ENCODE assay signal across 21 mouse cellular contexts in genomic region chr6:112559549-112559948, GRCm38 (mm10).
DNase-seq lines count a peak whose midpoint lies in the region; ATAC-seq and TF ChIP-seq lines count a peak whose summit lies in the region.
"Had no signal": no experiment of that assay in that cellular context is flagged by ENCODE, and none has a peak within 500 bp of the region (broad histone marks: within the 10 kb centered on the region; RNA-seq: fewer than 3 reads in every experiment).

No protein-coding gene starts in this region.

- DNase-seq in lung, postnatal 0 days (ENCODE audit: low spot score) = no peak
- no peak for DNase-seq in lung, adult 18-20 months
- peak; percentile 30 for DNase-seq in ES-CJ7 (ENCODE audit: low read depth, low spot score)
- no peak for DNase-seq in gastrocnemius, postnatal 10 days
- DNase-seq in urinary bladder, postnatal 36 days (ENCODE audit: low spot score in 2 of 2) = no peak
- DNase-seq: adrenal gland, postnatal 36 days; cerebellum, adult 2 months; gastrocnemius, postnatal 25 days; kidney, adult 9 months; kidney, postnatal 36 days; lung, adult 2 months; thymus, adult 18-20 months had no signal

- ATAC-seq in intestine, postnatal 0 days = no peak
- ATAC-seq in intestine, embryonic 16.5 days = no peak
- no peak for ATAC-seq in lung, postnatal 0 days
- ATAC-seq in megakaryocyte, adult 5-6 weeks (ENCODE audit: poor library complexity, severe bottlenecking) = peak; percentile 60
- ATAC-seq: forebrain, embryonic 13.5 days; midbrain, embryonic 13.5 days had no signal

- WGBS in intestine, postnatal 0 days = 98% methylated on average over 1 of the region's 1 CpGs
- 98% methylated on average over 1 of the region's 1 CpGs for WGBS in intestine, embryonic 16.5 days
- WGBS in lung, postnatal 0 days = 96% methylated on average over 1 of the region's 1 CpGs

- no peaks in the 10 kb centered on the region for H3K9me3 ChIP-seq in intestine, postnatal 0 days (ENCODE audit: control insufficient read depth)
- H3K9me3 ChIP-seq in intestine, embryonic 16.5 days (ENCODE audit: control insufficient read depth, low read length) = no peaks in the 10 kb centered on the region
- no peaks in the 10 kb centered on the region for H3K9me3 ChIP-seq in lung, postnatal 0 days (ENCODE audit: low read length)
- H3K9me3 ChIP-seq: forebrain, embryonic 13.5 days; limb, embryonic 12.5 days; midbrain, embryonic 13.5 days; neural tube, embryonic 13.5 days had no signal

- H3K4me3 ChIP-seq in intestine, postnatal 0 days (ENCODE audit: low read depth, low read length) = no peak overlapping the region
- no peak overlapping the region for H3K4me3 ChIP-seq in intestine, embryonic 16.5 days (ENCODE audit: low read length)
- H3K4me3 ChIP-seq in lung, postnatal 0 days (ENCODE audit: low read depth, low read length) = no peak overlapping the region
- H3K4me3 ChIP-seq: forebrain, embryonic 13.5 days; limb, embryonic 12.5 days; midbrain, embryonic 13.5 days; neural tube, embryonic 13.5 days had no signal

- H3K4me2 ChIP-seq in intestine, postnatal 0 days (replicated peaks; ENCODE audit: low read depth) = no peak overlapping the region
- no peak overlapping the region for H3K4me2 ChIP-seq in intestine, embryonic 16.5 days (ENCODE audit: low read depth, low read length)
- H3K4me2 ChIP-seq in lung, postnatal 0 days (replicated peaks; ENCODE audit: low read depth, low read length) = no peak overlapping the region
- H3K4me2 ChIP-seq: forebrain, embryonic 13.5 days; limb, embryonic 12.5 days; midbrain, embryonic 13.5 days; neural tube, embryonic 13.5 days had no signal

- H3K36me3 ChIP-seq in intestine, postnatal 0 days (ENCODE audit: control insufficient read depth, insufficient read depth) = no peaks in the 10 kb centered on the region
- H3K36me3 ChIP-seq in intestine, embryonic 16.5 days (ENCODE audit: control insufficient read depth, insufficient read depth, low read length) = no peaks in the 10 kb centered on the region
- H3K36me3 ChIP-seq in lung, postnatal 0 days (ENCODE audit: insufficient read depth, low read length) = no peaks in the 10 kb centered on the region
- H3K36me3 ChIP-seq: G1E; limb, embryonic 12.5 days; midbrain, embryonic 13.5 days; neural tube, embryonic 13.5 days had no signal

- H3K27me3 ChIP-seq in intestine, postnatal 0 days (replicated peaks; ENCODE audit: control insufficient read depth, insufficient read depth, low read length) = no peaks in the 10 kb centered on the region
- H3K27me3 ChIP-seq in intestine, embryonic 16.5 days (replicated peaks; ENCODE audit: control insufficient read depth, insufficient read depth, low read length) = no peaks in the 10 kb centered on the region
- H3K27me3 ChIP-seq in lung, postnatal 0 days (replicated peaks; ENCODE audit: insufficient read depth, low read length) = no peaks in the 10 kb centered on the region
- H3K27me3 ChIP-seq: forebrain, embryonic 13.5 days; midbrain, embryonic 13.5 days; neural tube, embryonic 13.5 days had no signal

- H3K4me1 ChIP-seq in intestine, postnatal 0 days (replicated peaks; ENCODE audit: control insufficient read depth, insufficient read depth, low read length) = no peaks in the 10 kb centered on the region
- no peaks in the 10 kb centered on the region for H3K4me1 ChIP-seq in intestine, embryonic 16.5 days (ENCODE audit: control insufficient read depth, insufficient read depth, low read length)
- H3K4me1 ChIP-seq in lung, postnatal 0 days (ENCODE audit: insufficient read depth, low read depth, low read length) = no peaks in the 10 kb centered on the region
- H3K4me1 ChIP-seq: midbrain, embryonic 13.5 days; neural tube, embryonic 13.5 days had no signal

- TF ChIP-seq CTCF in intestine, postnatal 0 days (IDR thresholded peaks at IDR 0.05; ENCODE audit: low read depth) = peak; percentile 38
- 0 out of 2 replicates have a peak, but pooled peaks have one; percentile 13 for TF ChIP-seq CTCF in lung, postnatal 0 days (IDR thresholded peaks at IDR 0.05)

- TF ChIP-seq EP300 in lung, postnatal 0 days (IDR thresholded peaks at IDR 0.05) = no peak

- no peak overlapping the region for H3K9ac ChIP-seq in intestine, postnatal 0 days (ENCODE audit: low read depth, low read length)
- no peak overlapping the region for H3K9ac ChIP-seq in intestine, embryonic 16.5 days (ENCODE audit: low read depth, low read length)
- H3K9ac ChIP-seq in lung, postnatal 0 days (replicated peaks; ENCODE audit: low read depth) = no peak overlapping the region
- H3K9ac ChIP-seq: forebrain, embryonic 13.5 days; limb, embryonic 12.5 days; midbrain, embryonic 13.5 days; neural tube, embryonic 13.5 days had no signal

- H3K27ac ChIP-seq in intestine, postnatal 0 days (ENCODE audit: low read depth, low read length) = no peak overlapping the region
- no peak overlapping the region for H3K27ac ChIP-seq in intestine, embryonic 16.5 days (ENCODE audit: low read length)
- H3K27ac ChIP-seq in lung, postnatal 0 days (ENCODE audit: low read length) = no peak overlapping the region
- H3K27ac ChIP-seq: forebrain, embryonic 13.5 days; limb, embryonic 12.5 days; macrophage; midbrain, embryonic 13.5 days; neural tube, embryonic 13.5 days had no signal
